Mouse (Mus musculus) adrenal gland, postnatal 36 days (tissue): Measurements from ENCODE around the gene Ncaph2. TPM values are rescaled to one million over a fixed set of nuclear protein-coding genes. Genes with fewer than 3 reads are reported as not detected.

ENCODE experiments used
- DNase-seq, 2 experiments: peaks; one replicate each; pipeline ENCODE4 v3.0.0; 2021; ENCODE audit warnings: mixed read lengths in 1 of 2
- total RNA-seq, 2 experiments: library from RNA; stranded (reverse); gene quantifications; 2 replicates each; pipeline ENCODE4 v1.2.3; 2021

Gene Ncaph2
- total RNA-seq, 2 experiments from 2014 or later = 83.1 to 87.5 TPM

DNA sequence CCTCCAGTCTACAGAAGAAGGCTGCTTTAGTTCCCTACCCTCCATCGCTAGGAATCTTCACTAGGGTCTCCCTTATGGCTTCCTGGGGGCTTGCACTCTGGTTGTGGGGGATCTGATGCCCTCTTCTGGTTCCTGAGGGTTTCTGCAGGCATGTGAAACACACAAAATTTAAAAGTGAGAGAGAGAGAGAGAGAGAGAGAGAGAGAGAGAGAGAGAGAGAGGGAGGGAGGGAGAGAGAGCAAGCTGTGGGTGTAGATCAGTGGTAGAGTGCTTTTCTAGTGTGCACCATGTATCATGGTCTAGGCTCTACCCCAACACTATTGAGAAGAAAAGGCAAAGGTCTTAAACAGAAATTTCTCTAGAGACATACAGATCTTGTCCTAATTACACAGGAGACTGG, 13.8 kb upstream of the Ncaph2 start:
- DNase-seq = no peak

DNA sequence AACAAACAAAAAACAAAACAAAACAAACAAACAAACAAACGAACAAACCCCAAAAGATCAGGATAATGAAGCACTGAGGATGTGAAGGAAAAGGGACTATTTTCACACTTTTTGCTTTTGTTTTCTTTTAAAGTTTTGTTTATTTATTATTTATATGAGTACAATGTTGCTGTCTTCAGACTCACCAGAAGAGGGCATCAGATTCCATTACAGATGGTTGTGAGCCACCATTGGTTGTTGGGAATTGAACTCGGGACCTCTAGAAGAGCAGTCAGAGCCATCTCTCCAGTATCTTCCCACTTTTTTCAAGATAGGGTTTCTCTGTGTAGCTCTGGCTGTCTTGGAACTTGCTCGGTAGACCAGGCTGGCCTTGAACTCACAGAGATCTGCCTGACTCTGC, 12.2 kb upstream of the Ncaph2 start:
- DNase-seq = no peak

DNA sequence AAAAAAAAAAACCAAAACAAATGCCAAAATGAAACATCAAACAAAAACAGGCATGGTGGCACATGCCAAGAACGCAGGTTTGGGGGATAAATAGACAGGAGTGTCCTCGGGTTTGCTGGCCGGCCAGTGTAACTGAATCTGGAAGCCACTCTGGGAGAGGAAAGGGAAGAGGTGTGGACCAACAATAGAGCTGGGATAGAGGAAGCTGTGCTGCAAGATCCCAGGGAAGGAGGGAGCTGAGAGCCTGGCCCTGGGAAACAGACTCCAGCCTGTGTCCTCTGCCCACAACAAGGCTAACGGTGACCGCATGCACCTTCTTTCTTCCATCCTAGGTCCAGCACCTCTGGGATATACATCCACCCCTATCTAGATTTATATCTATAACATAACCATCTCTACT, 5.1 kb upstream of the Ncaph2 start:
- peak in 1 of 2 experiments; percentile 10 for DNase-seq

DNA sequence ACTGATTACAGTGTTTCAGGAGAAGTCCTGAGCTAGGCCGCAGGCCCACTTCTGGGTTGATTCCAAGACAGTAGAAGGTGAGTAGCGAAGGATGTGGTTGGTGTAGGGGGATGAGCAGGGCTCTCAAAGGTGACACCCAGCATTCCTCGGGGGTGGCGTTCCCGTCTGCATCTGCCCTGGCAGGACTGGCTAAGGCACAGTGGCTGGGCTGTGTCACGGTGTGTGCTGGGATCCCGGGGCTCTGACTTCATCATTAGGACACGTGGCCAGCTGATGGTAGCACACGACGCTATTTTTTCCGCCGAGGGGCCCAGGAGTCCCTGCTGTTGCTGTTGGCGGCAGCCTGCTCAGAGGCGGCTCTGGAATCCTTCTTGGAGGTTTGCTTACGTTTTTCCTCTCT, 4.2 kb upstream of the Ncaph2 start:
- DNase-seq = no peak

DNA sequence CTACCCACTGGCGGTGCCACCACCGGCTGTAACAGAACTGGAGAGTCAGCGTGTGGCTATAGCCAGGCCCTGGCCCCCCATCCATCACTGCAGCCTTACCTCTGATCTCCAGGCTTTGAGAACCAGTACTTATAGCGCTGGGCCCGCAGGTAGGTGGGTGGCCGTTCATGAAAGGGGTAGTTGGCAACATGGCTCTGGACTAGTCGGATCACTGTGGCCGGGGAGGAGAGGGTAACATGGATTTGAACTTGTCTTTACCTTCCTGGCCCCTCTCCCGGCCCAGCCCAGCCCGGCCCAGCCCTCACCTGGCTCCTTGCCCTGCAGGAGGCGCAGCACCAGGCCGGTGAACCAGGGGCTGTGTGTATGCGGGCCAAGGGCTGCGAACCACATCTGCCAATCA, 3.5 kb upstream of the Ncaph2 start:
- no peak for DNase-seq

DNA sequence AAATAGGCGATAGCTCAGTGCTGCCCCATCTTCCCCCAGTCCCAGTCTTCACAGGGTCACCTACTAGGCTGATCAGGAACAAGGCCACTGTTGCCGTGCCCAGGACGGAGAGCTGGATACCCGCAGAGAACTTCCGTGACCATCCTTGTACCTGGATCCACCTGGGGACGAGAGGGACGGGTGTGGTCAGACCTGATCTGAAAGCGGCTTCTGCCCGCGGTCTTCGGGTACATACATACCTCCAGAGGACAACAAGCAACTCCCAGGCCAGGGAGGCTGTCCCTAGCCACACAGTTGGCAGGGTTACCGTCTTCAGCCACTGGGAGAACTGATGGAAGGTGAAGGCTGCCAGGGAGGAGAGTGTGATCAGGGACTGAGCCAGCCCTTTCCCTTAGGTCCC, 2.7 kb upstream of the Ncaph2 start:
- no peak for DNase-seq

DNA sequence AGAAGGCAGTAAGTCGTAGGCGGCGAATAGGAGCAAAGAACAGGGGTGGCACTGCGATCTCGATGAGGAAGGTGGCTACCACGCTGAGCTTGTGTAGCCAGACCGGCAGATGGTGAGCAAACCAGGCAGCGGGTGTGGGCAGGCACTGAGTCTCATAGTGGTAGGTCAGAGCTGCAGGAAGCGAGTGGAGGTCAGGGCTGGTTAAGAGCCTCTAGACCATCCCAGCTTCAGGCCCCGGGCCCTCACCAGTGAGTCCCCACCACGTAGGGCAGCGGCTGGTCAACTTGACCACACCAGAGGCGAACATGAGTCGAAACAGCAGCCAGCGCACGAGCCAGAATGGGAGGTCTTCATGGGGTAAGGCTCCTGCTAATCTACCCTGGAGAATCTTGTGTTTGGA, 1.7 kb upstream of the Ncaph2 start:
- no peak for DNase-seq

DNA sequence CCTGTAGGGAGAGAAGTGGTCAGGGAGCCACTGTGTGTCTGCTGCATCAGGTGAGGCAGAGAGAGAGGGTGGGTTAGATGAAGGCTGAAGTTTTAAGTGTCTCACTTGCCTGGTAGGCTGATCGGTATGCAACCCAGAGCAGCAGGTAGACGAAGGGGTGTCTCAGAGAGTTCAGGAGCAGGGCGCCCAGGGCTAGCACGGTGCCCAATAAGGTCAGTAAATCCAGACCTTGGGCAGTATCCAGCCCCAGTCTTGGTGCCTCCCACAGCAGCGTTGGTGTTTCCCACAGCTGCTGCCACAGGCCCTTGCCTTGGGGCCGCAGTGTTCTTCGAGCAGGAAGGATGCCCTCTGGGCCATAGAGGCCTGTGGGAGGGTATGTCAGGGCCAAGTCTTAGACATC, 1.1 kb upstream of the Ncaph2 start:
- DNase-seq = no peak

DNA sequence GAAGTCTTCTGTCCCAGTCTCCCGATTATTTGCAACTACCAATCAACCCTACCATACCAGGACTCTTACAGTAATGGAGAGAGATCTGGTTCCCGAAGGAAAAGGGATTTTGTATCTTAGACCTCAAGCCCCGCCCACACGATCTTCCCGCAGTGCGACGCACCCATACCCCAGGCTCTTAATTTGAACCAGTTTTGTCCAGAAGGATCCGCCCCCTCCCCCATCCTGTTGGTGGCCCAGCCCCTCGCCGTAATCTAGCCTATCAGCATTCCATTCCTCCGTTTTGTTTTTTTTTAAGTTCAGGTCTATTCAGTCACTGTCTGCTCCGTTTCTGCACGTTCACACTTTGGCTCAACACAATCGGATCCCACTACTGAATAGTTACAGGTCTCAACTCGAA, 853 bp downstream of the Ncaph2 start:
- DNase-seq = peak; percentile 73 to 81

DNA sequence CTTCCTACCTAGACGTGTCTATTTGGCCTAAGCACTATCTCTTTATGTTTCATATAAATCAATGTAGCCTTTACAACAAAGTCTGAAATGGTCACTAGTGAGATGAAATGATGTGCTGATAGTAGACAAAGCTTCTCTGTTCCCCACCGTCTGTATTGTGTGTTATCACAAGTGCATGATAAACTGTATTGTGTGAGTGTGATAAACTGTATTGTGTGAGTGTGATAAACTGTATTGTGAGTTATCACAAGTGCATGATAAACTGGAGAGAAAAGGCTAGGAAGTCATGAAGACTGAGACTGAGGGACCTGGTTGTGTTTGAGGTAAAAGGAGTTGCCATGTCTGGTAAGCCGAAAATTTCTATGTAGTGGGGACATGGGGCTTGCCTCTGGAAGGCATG, 3.3 kb downstream of the Ncaph2 start:
- DNase-seq = no peak

DNA sequence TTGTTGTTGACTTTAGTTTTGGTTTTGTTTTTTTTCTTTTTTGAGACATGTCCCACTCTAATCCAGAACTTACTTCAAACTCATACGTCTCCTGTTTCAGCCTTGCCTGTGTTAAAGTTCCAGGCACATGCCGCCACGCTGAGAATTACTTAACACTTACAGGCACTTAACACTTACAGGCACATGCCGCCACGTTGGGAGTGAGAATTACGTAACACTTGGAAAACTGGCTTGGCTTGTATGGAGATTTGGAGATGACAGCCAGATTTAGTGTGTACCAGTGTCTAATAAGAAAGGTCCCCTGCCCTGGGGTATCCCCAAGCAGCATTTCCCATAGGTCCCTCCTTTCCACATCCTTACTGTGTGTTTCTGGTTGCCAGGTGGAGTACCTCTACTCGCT, 7.5 kb downstream of the Ncaph2 start:
- no peak for DNase-seq

DNA sequence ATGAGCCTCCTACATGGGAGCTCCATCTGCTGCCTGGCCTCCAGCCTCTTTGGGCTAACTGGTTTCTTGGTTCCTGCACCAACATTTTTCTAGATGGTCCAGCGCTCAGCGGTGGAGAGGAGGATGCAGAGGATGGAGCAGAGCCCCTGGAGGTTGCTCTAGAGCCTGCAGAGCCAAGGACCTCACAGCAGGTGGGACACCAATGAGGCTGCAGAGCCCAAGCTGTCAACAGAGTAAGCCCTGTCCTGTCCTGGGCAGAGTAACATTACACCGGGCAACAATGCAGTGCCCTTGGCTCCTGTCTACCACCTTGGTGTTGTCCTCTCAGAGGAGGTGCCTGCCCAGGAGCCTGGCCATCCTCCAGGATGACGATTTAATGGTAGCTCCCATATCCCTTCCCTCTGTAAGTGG, 9.6 kb downstream of the Ncaph2 start:
- no peak for DNase-seq

DNA sequence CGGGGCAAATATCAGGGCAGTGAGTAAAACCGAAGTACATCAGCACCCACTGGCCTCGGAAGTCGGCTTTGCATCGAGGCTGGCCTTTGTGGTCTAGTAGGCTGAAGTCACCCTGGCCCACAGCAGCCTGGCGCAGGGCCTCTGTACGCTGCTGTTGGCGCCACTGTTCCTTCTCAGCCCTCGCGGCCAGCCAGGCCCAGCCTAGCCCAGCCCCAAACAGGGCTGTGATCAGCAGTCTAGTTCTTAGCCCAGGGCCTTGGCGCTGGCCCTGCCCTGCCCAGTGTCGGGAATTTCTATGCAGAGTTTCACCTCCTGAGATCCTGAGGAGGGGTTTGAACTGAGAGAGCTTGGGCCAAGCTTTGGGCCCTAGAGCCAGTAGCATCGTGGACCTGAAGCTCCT, 16.5 kb downstream of the Ncaph2 start:
- no peak for DNase-seq

DNA sequence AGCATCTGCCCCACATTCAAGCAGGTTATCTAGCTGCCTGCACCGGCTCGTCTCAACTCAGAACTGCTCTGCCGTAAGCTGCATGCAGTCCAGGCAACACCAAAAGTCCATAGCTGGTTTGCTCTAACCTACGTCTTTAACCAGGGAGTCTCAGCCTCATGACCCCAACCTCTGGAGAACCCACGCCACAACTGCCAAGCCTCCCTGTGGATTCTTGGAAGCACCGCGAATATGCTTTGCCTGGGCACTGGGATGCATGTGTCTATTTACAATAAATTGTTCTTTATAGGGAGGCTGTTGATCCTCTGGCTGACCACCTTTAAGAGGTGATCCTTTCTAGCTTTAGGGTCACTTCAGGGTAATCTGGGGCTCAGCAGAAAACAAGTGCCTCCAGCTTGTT, 17.0 kb downstream of the Ncaph2 start:
- no peak for DNase-seq

DNA sequence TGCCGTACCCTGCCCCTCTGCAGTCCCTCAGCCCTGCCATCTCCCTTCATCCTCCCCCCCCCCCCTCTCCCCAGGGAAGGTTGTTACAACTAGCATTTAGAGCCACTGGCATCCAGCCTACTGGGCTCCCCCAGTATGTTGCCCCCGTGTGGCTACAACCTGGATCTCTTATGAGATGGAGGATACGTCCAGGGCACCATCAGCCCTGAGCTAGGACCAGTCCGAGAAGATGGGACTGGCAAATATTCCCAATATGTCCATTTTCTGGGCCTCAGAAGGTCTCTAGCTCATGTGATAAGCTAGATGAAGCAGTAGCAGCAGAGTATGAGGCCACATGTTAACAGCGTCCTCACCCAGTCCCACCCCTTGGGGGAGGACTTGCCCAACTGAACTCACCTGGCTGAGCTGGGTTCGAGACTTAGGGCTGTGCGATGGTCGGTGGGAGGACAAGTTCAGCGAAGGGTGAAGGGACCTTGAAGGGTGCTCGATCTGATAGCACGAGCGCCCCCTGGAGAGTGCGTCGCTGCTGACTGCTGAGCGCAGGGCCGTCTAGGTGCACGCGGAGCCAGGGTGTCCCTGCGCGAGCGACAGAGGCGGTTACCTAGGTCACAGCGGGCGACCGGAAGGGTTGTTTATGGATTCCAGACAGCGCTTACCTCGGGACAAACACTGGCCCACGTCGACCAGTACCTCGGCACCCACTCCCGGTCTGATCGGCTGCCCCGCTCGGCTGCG, 17.7 kb downstream of the Ncaph2 start:
- DNase-seq = peak; percentile 89 to 91

DNA sequence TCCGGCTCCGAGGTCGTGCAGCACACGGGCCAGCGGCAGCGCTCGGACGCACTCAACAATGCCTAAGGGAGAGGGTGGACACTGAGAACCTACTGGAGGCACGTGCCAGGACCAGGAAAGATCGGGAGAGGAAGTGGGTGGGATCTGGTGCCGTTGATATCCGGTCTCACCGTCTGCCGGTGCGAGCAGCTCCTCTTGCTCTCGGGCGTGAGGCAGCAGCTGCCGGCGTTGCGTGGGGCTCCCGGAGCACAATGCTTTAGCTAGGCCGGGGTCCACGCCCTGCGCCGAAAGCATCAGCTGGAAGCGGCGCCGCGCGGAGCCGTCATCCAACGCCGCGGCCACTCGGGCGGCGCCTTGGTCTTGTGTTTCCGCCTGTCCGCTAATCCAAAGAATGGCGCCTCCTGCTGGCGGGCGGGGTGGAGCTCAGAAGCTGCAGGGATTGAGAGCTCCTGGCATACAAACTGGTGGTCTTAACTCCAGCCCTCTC, 18.3 kb downstream of the Ncaph2 start, which contains the start of gene Sco2:
Sco2 (minus strand) TSS at position 85 of the 487 bp plus-strand sequence.
- DNase-seq = peak; percentile 95 to 97

DNA sequence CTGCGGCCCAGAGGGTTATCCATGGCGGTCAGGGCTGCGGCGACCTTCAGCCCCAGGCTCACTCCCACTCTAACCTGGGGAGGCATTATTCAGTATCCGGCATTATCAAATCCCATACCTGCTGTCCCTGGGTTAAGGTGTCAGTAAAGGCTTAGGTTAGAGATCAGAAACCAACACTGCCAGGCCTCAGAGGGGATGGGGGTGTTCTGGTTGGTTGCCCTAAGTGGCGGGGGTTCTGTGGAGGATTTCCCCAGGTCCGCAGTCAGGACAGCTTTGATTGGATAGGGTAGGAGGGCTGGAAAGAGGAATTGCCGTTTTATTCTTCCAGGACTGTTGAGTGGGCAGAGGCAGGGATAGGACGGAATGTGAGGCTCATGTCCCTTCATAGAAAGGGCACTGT, 18.8 kb downstream of the Ncaph2 start:
- no peak for DNase-seq

DNA sequence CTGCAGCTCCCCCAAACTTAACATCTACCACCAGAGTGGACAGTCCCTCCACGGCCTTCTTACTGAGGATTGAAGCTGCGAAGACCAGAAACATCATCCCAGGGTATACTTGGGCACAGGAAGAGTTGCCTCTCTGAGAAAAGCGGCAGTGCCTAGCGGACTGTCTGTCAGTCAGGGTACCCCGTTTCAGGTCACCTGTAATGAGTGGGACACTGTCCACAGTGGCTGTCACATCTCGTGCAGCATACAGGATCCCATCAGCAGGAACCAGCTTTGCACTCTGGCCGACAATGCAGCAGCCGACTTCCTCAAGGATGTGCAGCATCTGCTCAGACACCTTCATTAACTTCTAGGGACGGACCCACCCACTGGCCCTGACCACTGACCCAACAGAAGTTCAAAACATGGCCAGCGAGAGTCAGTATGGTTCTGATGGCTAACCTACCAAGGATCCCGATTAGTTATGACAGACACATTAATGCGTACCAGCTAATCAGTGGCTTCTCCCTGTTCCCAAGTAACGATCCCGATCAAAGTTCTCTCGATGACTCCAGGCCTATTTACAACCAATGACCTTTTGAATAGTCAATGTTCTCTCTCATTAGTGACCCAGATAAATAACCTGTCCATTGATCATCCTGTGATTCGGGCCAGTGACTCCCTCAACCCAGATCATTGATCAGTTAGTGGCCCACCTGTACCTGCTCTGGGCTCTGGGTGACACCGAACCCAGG, 19.4 kb downstream of the Ncaph2 start:
- no peak for DNase-seq

DNA sequence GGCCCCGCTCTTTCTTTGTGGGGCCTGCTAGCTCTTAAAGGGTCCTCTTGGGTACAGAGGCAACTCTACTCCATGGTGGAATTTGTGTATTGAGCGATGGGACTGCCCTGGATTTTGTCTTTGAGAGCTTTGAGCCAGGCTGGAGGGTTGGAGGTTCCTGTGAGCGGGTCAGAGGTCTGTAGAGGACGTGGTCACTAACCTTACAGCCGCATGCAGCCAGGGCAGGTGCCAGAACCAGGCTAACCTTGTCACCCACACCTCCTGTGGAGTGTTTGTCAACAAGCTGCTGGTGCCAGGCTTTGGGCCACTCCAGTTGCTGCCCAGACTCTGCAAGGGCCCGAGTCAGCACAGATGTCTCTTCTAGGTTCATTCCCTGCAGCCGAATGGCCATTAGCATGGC, 20.5 kb downstream of the Ncaph2 start:
- no peak for DNase-seq

DNA sequence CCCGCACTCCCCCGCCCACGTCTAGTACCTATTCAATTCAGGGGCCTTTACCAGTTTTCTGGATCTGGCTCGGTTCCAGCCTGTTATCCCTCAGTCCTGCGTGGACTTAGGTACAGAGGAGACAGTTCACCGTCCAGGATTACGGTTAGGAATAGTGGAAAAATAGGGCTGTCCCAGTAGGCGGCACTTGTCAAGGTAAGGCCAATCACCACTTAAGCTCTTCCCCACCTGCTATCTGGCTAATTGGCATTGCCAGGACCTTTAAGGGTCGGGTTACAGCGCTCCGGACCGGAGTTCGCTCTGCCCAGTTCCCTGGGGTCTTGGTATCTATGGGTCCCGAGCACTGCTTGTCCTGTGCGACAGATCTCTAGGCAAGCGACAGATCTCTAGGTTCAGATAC, 21.4 kb downstream of the Ncaph2 start, which contains the start of gene Tymp:
Tymp (minus strand) TSS at position 83 of the 400 bp plus-strand sequence.
- no peak for DNase-seq

DNA sequence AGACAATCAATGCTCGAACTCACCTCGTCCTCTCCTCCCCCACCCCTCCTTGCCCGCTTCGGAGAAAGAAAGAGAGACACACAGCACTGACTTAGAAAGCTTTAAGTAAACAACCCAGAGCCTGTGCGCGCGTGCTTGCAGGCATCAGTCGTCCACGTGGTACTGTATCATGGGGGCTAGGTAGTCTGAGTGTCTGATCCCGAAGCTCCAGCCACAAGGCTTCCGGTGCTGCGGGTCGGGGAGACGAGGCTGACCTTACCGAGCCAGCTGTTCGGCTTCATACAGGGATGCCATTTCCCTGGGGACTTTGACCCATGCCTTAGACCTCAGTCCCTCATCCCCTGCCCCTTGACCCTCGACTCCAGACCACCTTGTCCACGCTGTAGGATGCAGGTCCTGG, 21.8 kb downstream of the Ncaph2 start:
- no peak for DNase-seq

DNA sequence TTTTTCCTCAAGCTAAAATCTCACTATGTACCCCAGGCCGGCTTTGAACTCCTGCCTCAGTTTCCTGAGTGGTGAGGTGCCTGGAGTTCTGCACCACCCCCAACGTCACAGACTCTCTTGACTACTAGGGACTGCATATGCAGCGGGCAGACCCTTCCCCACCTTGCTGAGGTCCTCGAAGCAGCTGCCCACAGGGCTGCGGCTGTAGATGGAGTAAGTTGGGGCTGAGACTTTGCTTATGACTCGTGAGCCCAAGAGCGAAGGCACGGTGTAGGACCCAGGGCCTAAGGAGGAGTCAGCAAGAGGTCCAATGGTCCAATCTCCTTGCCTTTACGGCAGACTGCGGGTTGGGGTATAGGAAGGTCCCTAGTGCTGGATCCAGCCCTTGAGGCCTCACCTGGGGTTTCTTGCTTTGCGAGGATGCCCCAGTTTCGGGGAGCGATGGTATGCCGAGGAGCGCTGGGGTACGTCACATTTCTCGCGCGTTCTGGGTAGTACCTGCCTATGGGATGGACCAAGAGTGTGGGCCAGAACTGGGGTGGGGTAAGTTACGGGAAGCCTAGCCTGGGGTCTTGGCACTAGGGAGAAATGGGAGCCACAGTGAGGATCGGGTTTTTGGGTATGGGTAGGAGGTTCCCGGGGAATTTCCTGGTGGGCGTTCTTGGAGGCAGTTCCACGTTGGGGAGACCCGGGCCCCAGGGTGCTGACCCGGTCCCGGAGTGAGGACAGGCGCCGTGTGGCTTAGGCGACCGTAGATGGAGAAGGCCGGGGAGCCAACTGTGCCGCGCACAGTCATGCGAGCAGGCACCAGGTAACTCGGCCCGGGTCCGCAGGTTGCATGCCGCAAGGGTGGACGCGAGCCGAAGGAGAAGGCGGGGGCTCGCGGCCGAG, 22.7 kb downstream of the Ncaph2 start:
- DNase-seq = no peak
